Mouse (Mus musculus) myocyte (in vitro differentiated cells): ENCODE data around the gene Tpst2. TPM values are rescaled to one million over a fixed set of nuclear protein-coding genes. Genes with fewer than 3 reads are reported as not detected.

Experiments
- H3K27me3 ChIP-seq: one replicate; pipeline ENCODE4 v1.6.1; 2011; ENCODE audit not compliant: control insufficient read depth, insufficient read depth, insufficient read length
- H3K36me3 ChIP-seq: one replicate; pipeline ENCODE4 v1.6.1; 2011; ENCODE audit not compliant: control insufficient read depth, insufficient read depth
- H3K4me2 ChIP-seq: one replicate; pipeline ENCODE4 v1.6.1; 2011; ENCODE audit warnings: low read depth, control low read depth
- H3K4me3 ChIP-seq: one replicate; pipeline ENCODE4 v1.5.1; 2011; ENCODE audit warnings: mild to moderate bottlenecking, control low read depth, moderate library complexity
- H3K79me2 ChIP-seq: one replicate; pipeline ENCODE4 v1.6.1; 2011; ENCODE audit not compliant: control insufficient read depth, insufficient read depth
- H3ac ChIP-seq: one replicate; pipeline ENCODE4 v1.6.1; 2011; ENCODE audit not compliant: control insufficient read depth, insufficient read length
- CEBPB ChIP-seq: IDR thresholded peaks from 2 replicates; pipeline ENCODE4 v1.6.1; 2011; ENCODE audit warnings: mild to moderate bottlenecking, moderate library complexity; ENCODE audit not compliant: poor library complexity, insufficient read depth, severe bottlenecking
- E2F4 ChIP-seq: IDR thresholded peaks from one replicate; pipeline ENCODE4 v1.6.1; 2011; ENCODE audit warnings: mild to moderate bottlenecking, control low read depth, moderate library complexity; ENCODE audit not compliant: insufficient read depth
- MAX ChIP-seq: IDR thresholded peaks from one replicate; pipeline ENCODE4 v1.6.1; 2011; ENCODE audit warnings: low read depth, mild to moderate bottlenecking, control low read depth
- MYOD1 ChIP-seq, 3 experiments: IDR thresholded peaks; one replicate each; pipeline ENCODE4 v1.6.1; 2011; ENCODE audit warnings: control low read depth in 2 of 3, low read depth in 2 of 3, mild to moderate bottlenecking in 2 of 3, moderate library complexity in 1 of 3; ENCODE audit not compliant: insufficient read length in 2 of 3, control insufficient read depth in 1 of 3
- MYOG ChIP-seq, 3 experiments: IDR thresholded peaks; one replicate each; pipeline ENCODE4 v1.6.1; 2011; ENCODE audit warnings: control low read depth in 2 of 3, low read depth in 2 of 3, mild to moderate bottlenecking in 2 of 3; ENCODE audit not compliant: insufficient read length in 2 of 3, control insufficient read depth in 1 of 3, insufficient read depth in 1 of 3
- POLR2A ChIP-seq: IDR thresholded peaks from one replicate; pipeline ENCODE4 v1.6.1; 2011; ENCODE audit warnings: low read depth, mild to moderate bottlenecking, control low read depth, moderate library complexity; ENCODE audit not compliant: insufficient read length
- POLR2AphosphoS2 ChIP-seq: IDR thresholded peaks from one replicate; pipeline ENCODE4 v1.6.1; 2011; ENCODE audit warnings: low read depth, control low read depth; ENCODE audit not compliant: insufficient read length
- REST ChIP-seq: IDR thresholded peaks from one replicate; pipeline ENCODE4 v1.6.1; 2011; ENCODE audit warnings: mild to moderate bottlenecking, control low read depth, moderate library complexity; ENCODE audit not compliant: insufficient read depth, insufficient read length
- SRF ChIP-seq: IDR thresholded peaks from one replicate; pipeline ENCODE4 v1.6.1; 2011; ENCODE audit warnings: low read depth; ENCODE audit not compliant: control insufficient read depth, insufficient read length
- TCF12 ChIP-seq: IDR thresholded peaks from one replicate; pipeline ENCODE4 v1.6.1; 2011; ENCODE audit warnings: mild to moderate bottlenecking, control low read depth; ENCODE audit not compliant: poor library complexity, insufficient read depth, severe bottlenecking
- TCF3 ChIP-seq: IDR thresholded peaks from one replicate; pipeline ENCODE4 v1.6.1; 2011; ENCODE audit warnings: low read depth, control low read depth; ENCODE audit not compliant: insufficient read length
- USF1 ChIP-seq: IDR thresholded peaks from one replicate; pipeline ENCODE4 v1.6.1; 2011; ENCODE audit warnings: low read depth, mild to moderate bottlenecking, control low read depth, moderate library complexity
- polyA plus RNA-seq: library from polyadenylated mRNA; unstranded; fragments of >200 nt; fragmentation: generic; extraction: Trizol; gene quantifications from one replicate; pipeline ENCODE4 v1.2.1, GENCODE M21; 2012; ENCODE audit warnings: missing spikeins

The Tpst2 gene
- polyA plus RNA-seq, 1 experiment = 94.7 TPM

DNA sequence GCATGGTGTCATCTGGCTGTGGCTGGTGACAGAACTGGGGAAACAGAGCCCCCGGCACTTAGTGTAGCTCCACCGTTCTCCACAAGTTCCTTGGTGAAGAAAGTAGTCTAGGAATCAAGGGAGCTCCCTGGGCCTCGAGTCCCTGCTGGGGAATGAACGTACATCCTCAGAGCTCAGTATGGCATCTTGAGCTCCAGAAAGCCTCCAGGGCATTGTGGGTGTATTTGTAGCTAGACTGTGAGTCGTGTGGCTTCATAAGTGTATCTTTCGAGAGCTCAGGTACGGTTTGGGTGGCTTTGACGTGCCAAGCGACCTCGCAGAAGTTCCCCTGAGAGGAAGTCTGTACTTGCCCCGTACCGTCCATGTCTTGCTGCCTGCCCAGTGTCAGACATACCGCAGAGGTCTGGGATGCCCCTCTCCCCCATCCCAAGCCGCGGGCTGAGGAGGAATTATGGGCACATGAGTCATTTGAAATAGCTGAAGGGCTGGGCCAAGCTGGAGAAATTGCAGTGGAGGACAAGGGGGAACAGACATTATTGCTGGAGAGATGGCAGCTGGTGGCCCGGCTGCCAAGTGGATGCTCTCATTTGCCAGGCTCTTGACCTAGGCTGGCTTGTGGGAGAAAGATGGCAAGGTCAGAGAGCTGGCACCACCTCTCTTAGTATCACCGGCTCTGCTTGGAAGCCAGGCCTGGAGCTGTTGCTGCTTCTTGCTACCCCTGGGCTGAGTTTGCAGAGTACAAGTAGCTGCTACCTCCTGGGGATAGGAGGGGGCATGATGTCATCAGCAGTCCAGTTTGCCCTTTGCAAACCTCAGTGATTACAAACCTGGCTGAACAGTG is 2.9 kb downstream of the Tpst2 start:
- TF ChIP-seq MAX (no peak), TCF3 (no peak), E2F4 (no peak), MYOG (IDR thresholded peaks at IDR 0.05; ENCODE audit: control insufficient read depth in 1 of 3, insufficient read depth in 1 of 3, insufficient read length in 2 of 3, low read depth in 2 of 3) (peak; percentile 38 to 83 (median 66)), POLR2A (peak; percentile 42), POLR2AphosphoS2 (no peak), REST (no peak), SRF (no peak), CEBPB (no peak), MYOD1 (IDR thresholded peaks at IDR 0.05; ENCODE audit: control insufficient read depth in 1 of 3, insufficient read length in 2 of 3, low read depth in 2 of 3) (peak; percentile 12 to 68 (median 64)), TCF12 (peak; percentile 40), USF1 (no peak)

DNA sequence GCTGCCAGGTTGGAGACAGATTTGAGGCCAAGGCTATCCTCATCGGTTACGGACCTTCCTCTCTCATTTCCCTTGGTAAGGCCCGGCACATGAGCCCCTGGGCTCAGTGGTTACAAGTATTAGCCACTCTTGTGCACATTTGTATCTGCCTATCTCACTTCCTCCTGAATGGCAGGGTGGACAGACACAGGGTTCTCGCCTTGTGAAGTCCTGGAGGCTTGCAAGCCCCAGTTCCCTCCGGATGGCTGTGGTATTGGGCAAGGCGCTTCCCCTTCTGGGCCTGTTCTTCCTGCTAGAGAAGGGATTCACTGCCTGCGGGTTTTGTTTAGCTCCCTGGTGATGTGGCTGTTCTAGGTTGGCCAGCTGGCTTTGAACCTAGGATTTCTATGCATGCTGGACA is 3.7 kb downstream of the Tpst2 start:
- Histone ChIP-seq H3K36me3 (no peaks in the 10 kb centered on the region), H3ac (peak overlapping the region; percentile 9), H3K4me3 (peak overlapping the region; percentile 84), H3K27me3 (no peaks in the 10 kb centered on the region), H3K4me2 (peak overlapping the region; percentile 99), H3K79me2 (peaks cover 77% of the 10 kb centered on the region)
- TF ChIP-seq POLR2AphosphoS2 = no peak
- TF ChIP-seq TCF3 = no peak
- no peak for TF ChIP-seq REST
- no peak for TF ChIP-seq USF1
- TF ChIP-seq MAX = no peak
- TF ChIP-seq MYOD1 (IDR thresholded peaks at IDR 0.05; ENCODE audit: control insufficient read depth in 1 of 3, insufficient read length in 2 of 3, low read depth in 2 of 3) = no peak
- no peak for TF ChIP-seq SRF
- no peak for TF ChIP-seq TCF12
- no peak for TF ChIP-seq POLR2A
- no peak for TF ChIP-seq CEBPB
- no peak for TF ChIP-seq MYOG (IDR thresholded peaks at IDR 0.05; ENCODE audit: control insufficient read depth in 1 of 3, insufficient read depth in 1 of 3, insufficient read length in 2 of 3, low read depth in 2 of 3)
- TF ChIP-seq E2F4 = no peak

More for the DNA sequence above, 2.9 kb downstream of the Tpst2 start:
- peaks cover 70% of the 10 kb centered on the region for H3K79me2 ChIP-seq
- H3K27me3 ChIP-seq = no peaks in the 10 kb centered on the region
- H3K36me3 ChIP-seq = no peaks in the 10 kb centered on the region
- H3K4me2 ChIP-seq = peak overlapping the region; percentile 99
- H3K4me3 ChIP-seq = peak overlapping the region; percentile 84
- peak overlapping the region; percentile 9 for H3ac ChIP-seq

DNA sequence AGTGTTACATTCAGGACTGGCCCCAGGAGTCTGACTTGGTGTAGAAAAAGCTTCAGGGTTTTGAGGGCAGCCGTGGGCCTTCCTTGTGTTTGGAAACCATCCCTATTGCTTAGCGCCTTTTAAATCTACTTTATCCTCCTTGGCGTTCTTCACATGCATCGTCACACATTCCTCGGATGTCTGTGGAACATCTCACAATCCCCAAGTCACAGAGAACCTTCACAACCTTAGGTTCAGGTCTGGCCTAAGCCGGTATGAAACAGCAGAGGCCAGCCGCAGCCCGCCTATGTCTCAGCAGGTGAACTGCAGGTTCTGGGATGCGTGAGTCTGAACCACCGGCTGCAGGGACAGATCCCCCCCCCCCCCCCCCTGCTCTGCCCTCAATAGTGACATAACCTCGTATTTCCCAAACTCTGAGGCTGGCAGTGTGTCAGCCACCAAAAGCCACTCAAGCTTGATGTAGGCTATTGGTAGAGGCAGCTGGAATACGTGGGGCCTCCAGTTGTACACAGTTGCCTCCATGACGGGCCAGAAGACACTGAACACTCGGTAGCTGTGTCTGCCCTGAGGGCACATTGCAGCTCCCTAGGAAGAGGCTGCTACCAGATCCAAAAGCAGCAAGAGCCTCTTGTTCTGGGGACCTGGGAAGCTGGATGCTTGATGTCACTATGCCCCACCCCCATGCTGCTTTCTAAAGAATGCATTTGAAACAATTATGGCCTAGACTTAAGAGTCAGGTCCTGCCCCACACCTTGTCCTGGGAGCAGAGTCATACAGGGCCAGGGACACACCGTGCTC is 4.6 kb downstream of the Tpst2 start:
- H3ac ChIP-seq = no peak overlapping the region
- TF ChIP-seq MAX (no peak), E2F4 (no peak), USF1 (no peak), REST (no peak), CEBPB (no peak), MYOD1 (IDR thresholded peaks at IDR 0.05; ENCODE audit: control insufficient read depth in 1 of 3, insufficient read length in 2 of 3, low read depth in 2 of 3) (no peak), SRF (no peak), MYOG (IDR thresholded peaks at IDR 0.05; ENCODE audit: control insufficient read depth in 1 of 3, insufficient read depth in 1 of 3, insufficient read length in 2 of 3, low read depth in 2 of 3) (no peak), POLR2AphosphoS2 (no peak), TCF3 (no peak), TCF12 (no peak), POLR2A (no peak)
- peak overlapping the region; percentile 99 for H3K4me2 ChIP-seq
- H3K27me3 ChIP-seq = no peaks in the 10 kb centered on the region
- peaks cover 87% of the 10 kb centered on the region for H3K79me2 ChIP-seq
- peak overlapping the region; percentile 84 for H3K4me3 ChIP-seq
- H3K36me3 ChIP-seq = peaks cover under 1% of the 10 kb centered on the region

DNA sequence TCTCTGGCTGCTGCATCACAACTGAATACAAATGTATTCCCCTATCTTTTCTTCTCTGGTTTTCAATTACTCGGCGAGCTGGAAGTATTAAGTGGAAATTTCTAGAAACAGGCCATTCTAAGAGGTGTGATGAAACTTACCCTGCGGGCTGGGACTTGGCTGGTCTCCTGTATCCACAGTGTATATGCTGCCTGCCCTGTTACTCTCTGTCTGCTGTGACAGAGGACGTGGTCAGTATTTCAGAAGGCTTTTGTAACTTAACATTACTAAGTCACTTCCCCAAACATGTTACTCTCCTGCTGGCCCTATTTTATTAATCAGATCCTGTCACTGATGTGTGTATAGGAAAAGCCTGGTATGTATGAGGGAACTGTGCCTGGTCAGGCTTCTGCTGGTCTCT is 5.2 kb downstream of the Tpst2 start:
- no peak for TF ChIP-seq SRF
- TF ChIP-seq USF1 = no peak
- TF ChIP-seq MYOG (IDR thresholded peaks at IDR 0.05; ENCODE audit: control insufficient read depth in 1 of 3, insufficient read depth in 1 of 3, insufficient read length in 2 of 3, low read depth in 2 of 3) = no peak
- TF ChIP-seq POLR2A = no peak
- TF ChIP-seq E2F4 = no peak
- no peak for TF ChIP-seq TCF12
- TF ChIP-seq POLR2AphosphoS2 = no peak
- TF ChIP-seq REST = no peak
- no peak for TF ChIP-seq CEBPB
- TF ChIP-seq MYOD1 (IDR thresholded peaks at IDR 0.05; ENCODE audit: control insufficient read depth in 1 of 3, insufficient read length in 2 of 3, low read depth in 2 of 3) = no peak
- no peak for TF ChIP-seq MAX
- TF ChIP-seq TCF3 = no peak
- Histone ChIP-seq H3ac (no peak overlapping the region), H3K36me3 (peaks cover 4% of the 10 kb centered on the region), H3K79me2 (peaks cover 93% of the 10 kb centered on the region), H3K4me2 (peak overlapping the region; percentile 99), H3K27me3 (no peaks in the 10 kb centered on the region), H3K4me3 (no peak overlapping the region)
